Mouse (Mus musculus) thymus, postnatal 10 days (tissue): ENCODE data around the gene Slc27a3.
A peak's percentile ranks its signal among the peaks of the same experiment; 100 is the strongest.

Experiments used
- DNase-seq, 2 experiments: peaks; one replicate each; pipeline ENCODE4 v3.0.0; 2021; ENCODE audit warnings: low spot score in 2 of 2

Slc27a3 gene

DNA sequence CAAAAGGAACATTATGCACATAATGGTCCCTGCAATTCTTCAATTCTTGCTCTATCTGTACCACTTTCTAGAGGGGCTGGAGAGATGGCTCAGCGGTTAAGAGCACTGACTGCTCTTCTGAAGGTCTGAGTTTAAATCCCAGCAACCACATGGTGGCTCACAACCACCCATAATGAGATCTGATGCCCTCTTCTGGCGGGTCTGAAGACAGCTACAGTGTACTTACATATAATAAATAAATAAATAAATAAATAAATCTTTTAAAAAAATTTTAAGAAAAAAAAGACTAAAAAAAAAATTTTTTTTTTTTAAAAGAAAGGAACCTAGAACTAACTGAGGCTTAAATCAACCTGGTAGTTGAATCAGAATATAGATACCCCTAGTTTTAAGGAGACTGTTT, 46.9 kb downstream of the Slc27a3 start:
- peak in 1 of 2 experiments; percentile 9 for DNase-seq

DNA sequence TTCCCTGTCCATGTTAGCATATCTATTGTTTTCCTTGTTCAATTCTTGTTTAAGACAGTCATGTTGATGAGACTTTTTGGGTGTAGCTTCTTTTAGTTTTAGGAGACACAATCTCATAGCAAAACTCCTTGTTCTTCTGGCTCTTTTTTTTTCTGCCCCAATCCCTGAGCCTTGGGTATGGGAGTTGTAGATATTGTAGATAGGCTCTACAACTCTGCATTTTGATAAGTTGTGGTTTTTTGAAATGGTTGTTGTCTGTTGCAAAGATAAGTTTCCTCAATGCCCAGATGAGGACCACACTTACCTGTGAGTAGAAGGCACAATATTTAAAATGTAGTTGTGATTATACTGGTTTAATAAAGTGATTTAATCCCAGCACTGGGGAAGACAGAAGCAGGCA, 49.6 kb downstream of the Slc27a3 start:
- no peak for DNase-seq

DNA sequence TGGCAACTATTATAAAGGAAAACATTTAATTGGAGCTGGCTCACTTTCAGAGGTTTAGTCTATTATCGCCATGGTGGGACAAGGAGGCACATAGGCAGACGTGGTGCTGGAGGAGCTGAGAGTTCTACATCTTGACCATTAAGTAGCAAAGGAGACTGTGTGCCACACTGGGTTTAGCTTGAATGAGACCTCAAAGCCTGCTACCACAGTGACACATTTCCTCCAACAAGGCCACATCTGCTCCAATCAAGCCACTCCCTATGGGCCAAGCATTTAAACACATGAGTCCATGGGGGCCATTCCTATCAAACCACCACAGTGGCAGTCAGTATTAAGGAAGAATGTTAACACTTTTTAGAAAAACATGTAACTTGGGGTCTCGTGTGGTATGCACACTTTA, 51.5 kb downstream of the Slc27a3 start:
- no peak for DNase-seq

DNA sequence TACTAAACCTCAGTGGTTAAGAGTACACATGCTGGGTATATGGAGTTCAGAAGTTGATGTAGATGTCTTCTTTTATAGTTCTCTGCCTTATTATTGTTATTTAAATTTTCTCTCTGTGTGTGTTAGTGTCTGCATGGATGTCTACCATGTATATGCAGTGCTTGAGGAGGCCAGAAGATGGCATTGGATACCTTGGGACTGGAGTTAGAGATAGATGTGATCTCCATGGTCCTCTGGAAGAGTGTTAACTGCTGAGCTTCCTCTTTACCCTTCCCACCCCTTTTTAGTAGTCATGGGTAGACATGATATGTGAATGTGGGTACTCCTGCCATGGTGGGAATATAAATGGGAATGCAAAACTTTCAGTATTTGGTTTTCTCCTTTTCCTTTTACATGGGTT, 54.2 kb downstream of the Slc27a3 start:
- no peak for DNase-seq
